Mouse (Mus musculus): ENCODE measurements around the gene Plekhj1.
"Not testable (repeated sequence)": the region's sequence is repeated elsewhere in the genome, so short reads cannot be mapped to it uniquely, and the experiment has no call there.

The Plekhj1 gene

DNA sequence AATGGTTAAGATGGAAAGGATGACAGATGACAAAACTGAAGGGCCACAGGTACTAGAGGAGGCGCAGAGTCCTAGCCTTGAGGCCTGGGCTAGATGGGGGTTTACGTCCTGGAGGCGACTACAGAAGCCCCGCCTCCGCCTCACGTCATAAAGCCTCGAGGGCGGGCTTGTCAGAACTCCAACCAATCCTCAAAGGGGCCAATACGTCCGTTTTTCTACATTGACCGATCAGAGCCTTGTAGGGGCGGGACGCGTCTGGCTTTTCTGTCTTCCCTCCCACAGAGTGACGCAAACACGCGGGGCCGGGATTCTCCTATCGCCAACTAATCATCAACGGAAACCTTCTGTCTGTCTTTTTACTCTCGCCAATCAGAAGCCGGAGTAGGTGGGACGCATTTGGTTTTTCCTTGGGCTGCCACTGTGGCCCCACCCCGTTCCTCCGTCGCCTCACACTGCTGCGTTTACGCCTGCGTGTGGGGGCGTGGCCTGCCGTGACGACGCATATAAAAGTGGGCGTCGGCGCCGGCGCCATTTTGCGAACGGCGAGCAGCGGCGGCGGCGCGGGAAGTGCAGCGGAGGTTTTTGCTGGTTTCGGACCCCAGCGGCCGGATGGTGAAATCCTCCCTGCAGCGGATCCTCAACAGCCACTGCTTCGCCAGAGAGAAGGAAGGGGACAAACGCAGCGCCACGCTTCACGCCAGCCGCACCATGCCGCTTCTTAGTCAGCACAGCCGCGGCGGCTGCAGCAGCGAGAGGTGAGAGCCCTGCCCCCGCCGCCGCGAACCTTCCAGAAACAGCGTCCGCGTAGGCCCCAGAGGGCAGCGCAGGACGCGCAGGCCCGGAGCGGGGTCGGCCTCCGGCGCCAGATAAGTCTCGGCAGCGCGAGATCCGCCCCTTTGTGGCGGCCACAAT lies 28.0 kb upstream of the Plekhj1 start, which contains the start of gene Oaz1:
Oaz1 (plus strand) TSS at position 506 of the 912 bp plus-strand sequence.
- peak; percentile 100 for DNase-seq (ENCODE audit: low read depth, low spot score)

DNA sequence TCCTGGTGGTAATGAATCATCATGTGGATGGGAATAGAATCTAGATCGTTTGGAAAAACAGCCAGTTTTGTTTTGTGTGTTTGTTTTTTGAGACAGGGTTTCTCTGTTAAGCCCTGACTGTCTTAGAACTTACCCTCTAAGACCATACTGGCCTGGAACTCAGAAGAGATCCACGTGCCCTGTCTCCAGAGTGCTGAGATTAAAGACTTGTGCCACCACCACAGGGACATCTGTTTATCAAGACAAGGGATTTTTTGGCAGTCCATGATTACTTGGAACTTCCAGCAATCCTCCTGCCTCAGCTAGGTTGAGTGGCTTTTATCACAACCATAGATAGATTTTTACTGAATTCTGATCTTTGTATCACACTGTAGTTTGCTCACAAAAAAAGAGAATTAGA lies 26.4 kb upstream of the Plekhj1 start:
- no peak for DNase-seq (ENCODE audit: low read depth, low spot score)

DNA sequence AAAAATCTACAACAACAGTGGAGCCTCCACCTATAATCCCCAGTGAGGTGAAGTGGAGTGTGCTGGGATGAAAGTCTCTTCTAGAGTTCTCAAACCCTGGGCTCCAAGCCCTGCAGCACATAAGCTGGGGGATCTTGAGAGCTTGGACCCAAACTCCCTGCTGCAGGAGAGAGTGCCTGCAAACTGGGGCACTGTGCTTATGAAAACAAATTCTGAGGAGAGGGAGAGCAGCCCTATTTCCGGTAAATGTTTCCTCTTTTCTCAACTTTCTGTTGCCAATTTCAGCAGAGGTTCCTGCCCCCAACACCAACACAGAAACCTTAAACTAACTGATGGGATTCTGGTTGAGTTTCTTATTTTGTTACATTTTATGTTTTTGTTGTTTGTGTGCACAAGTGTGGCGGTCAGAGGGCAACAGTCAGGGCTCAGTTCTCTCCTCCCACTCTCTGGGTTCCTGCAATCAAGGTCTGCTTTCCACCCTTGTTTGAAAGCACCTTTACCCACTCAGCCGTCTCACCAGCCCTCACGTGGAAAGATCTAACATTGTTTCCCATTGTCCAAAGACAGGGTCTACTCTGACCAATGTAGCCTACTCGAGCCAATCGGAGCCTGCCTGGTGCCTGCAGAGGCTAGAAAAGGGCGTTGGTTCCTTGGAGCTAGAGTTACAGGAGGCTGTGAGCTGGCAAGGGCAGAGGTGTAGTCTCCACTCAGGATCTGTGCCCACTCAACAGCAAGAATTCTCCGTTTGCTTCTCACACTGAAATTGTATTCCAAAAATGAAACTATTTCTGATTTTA lies 25.6 kb upstream of the Plekhj1 start:
- no peak for DNase-seq (ENCODE audit: low read depth, low spot score)

DNA sequence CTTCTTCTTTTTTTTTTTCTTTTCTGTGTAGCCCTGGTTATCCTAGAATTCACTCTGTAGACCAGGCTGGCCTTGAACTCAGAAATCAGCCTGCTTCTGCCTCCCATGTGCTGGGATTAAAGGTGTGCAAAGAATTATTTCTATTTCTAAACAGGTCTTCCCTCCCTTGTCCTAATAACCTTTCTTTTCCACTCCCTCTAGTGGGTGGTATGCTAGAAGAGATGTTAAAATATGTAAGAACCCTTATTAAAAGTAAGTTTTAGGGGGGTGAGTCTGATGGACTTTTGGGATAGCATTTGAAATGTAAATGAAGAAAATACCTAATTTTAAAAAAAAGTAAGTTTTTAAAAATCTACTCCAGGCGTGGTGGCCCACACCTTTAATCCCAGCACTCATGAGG lies 24.9 kb upstream of the Plekhj1 start:
- no peak for DNase-seq (ENCODE audit: low read depth, low spot score)

DNA sequence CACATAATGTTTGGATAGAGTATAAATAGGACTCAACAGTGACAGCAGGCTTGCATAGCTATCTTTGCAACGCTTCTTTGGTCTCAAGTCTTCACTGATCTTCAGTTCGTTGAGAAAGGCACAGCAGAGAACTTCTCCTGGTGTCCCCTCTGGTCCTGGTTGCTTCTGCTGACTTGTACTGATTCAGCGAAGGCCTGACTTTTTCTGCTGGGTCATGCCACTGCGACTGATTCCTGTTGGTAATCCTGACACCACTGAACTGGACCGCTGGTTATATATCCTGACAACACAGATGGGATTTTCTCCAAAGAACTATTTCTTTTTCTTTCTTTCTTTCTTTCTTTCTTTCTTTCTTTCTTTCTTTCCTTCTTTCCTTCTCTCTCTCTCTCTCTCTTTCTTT lies 24.1 kb upstream of the Plekhj1 start:
- no peak for DNase-seq (ENCODE audit: low read depth, low spot score)

DNA sequence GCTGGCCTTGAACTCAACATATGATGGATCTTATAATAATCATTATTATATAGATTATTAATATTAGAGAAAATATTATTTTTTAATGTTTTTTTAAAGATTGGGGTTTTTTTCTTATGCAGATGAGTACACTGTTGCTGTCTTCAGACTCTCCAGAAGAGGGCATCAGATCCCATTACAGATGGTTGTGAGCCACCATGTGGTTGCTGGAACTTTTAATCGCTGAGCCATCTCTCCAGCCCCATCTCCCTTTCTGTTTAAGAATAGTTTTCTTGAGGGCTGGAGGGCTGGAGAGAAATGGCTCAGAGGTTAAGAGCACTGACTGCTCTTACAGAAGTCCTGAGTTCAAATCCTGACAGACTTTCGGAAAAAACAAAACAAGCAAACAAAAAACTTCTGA lies 23.6 kb upstream of the Plekhj1 start:
- DNase-seq (ENCODE audit: low read depth, low spot score) = no peak

DNA sequence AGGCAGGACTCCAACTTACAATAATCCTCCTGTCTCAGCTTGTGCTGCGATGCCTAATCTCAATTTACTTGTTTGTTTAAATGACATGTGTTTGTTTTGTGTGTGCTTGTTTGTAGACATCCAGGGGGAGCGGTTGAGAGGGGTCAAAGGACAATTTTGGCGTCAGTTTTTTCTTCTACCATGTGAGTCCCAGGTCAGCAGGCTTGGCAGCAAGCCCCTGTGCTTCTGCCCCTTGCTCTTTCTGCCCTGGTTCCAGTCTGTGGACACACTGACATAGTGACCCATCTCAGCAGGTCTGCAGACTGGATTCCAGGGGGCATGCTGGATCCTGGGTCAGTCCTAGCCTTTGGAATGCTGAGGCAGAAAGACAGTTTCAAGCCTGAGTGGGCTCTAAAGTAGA lies 21.0 kb upstream of the Plekhj1 start:
- DNase-seq (ENCODE audit: low read depth, low spot score) = no peak

DNA sequence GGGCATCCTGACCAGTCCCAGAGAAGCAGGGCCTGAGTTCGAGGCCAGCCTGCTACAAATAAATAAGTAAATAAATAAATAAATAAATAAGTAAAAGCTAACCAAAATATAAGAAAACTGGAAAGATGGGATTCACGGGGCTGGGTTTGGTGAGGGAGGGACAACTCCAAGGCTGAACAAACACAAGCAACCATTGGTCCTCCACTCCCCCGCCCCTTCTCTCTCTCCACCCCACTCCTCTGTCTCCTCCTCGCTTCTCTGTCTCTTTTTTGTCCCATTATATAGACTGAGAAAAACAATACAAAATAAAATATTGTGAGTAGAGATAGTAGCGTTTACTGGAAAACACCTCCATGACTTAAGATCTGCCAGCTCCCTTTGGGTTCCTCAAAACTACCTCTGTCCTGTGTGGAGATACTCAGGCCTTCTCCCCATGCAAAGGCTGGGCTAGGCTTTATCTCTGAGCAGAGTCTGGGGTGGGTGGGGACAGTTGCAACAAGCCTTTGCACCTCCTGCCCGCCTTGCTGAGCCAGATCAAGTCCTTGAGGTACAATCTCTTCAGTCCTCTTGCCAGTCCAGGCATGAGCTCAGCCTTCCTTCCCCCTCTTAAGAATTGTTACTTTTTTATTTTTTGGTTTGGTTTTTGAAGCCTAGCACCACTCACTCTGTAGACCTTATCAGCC lies 20.3 kb upstream of the Plekhj1 start:
- no peak for DNase-seq (ENCODE audit: low read depth, low spot score)

DNA sequence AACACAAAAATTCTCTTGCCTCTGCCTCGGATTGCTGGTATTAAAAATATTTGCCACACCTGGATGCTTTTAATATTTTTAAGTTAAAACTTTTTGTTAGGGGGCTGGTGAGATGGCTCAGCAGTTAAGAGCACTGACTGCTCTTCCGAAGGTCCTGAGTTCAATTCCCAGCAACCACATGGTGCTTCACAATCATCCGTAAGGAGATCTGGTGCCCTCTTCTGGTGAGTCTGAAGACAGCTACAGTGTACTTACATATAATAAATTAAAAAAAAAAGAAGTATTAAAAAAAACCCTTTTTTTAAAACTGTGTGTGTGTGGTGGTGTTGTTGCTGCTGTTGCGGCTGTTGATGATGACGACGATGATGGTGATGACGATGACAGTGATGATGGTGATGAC lies 19.5 kb upstream of the Plekhj1 start:
- DNase-seq (ENCODE audit: low read depth, low spot score) = not testable (repeated sequence)

DNA sequence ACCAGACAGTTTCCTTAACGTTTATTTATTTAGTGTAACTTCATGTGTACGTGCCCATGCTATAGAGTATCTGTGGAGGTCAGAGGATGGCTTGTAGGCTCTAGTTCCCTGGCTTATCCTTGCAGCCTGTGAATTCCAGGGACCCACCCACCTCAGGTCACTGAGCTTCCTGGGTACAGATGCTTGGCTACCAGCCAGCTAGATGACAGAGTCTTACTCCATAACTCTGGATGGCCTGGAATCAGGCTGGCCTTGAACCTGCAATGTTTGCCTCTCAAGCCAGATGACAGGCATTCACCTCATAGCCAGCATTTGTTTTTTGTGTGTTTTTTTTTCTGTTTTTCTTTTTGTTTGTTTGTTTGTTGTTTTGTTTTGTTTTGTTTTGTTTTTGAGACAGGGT lies 18.7 kb upstream of the Plekhj1 start:
- no peak for DNase-seq (ENCODE audit: low read depth, low spot score)

DNA sequence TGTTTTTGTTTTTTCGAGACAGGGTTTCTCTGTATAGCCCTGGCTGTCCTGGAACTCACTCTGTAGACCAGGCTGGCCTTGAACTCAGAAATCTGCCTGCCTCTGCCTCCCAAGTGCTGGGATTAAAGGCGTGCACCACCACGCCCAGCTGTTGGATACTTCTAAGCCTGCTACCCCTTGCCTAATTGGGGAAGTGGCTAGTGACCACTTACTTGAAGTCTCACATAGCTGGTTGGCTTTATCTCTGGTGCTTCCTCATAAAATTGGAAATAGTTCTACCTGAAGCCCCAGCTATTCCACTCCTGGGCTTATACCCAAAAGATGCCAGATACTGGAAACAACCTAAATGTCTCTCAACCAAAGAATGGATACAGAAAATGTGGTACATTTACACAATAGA lies 17.9 kb upstream of the Plekhj1 start:
- not testable (repeated sequence) for DNase-seq (ENCODE audit: low read depth, low spot score)

DNA sequence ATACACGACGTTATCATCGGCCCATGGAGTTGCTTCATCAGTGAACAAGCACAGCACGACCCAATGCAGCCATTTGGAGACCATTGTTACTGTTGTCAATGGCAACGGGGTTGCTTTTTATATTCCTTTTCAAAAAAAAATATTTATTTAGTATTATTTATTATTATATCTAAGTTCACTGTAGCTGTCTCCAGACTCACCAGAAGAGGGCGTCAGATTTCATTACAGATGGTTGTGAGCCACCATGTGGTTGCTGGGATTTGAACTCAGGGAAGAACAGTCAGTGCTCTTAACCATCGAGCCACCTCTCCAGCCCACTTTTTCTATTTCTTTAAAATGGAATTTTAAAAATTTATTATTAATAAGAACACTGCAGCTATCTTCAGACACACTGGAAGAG lies 16.4 kb upstream of the Plekhj1 start:
- DNase-seq (ENCODE audit: low read depth, low spot score) = no peak

DNA sequence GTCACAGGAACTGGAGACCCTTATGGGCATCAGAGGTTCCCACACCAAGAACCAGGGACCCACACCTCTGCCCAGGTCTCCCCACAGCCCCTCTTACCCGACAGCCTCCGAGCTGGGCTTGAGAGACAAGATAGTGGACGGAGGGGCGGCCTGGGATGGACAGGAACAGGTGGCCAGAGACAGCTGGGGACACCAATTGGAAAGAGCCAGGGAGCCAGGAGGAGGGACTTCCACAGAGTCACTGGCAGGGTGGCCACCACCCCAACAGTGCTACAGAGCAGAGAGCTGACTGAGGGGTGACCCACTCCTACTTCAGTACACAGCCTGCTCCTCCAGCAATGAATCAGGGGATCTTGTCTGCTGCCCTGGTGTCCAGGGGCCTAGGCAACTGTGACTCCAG lies 14.9 kb upstream of the Plekhj1 start, which contains the start of gene Jsrp1:
Jsrp1 (minus strand) TSS at position 133 of the 400 bp plus-strand sequence.
- no peak for DNase-seq (ENCODE audit: low read depth, low spot score)

DNA sequence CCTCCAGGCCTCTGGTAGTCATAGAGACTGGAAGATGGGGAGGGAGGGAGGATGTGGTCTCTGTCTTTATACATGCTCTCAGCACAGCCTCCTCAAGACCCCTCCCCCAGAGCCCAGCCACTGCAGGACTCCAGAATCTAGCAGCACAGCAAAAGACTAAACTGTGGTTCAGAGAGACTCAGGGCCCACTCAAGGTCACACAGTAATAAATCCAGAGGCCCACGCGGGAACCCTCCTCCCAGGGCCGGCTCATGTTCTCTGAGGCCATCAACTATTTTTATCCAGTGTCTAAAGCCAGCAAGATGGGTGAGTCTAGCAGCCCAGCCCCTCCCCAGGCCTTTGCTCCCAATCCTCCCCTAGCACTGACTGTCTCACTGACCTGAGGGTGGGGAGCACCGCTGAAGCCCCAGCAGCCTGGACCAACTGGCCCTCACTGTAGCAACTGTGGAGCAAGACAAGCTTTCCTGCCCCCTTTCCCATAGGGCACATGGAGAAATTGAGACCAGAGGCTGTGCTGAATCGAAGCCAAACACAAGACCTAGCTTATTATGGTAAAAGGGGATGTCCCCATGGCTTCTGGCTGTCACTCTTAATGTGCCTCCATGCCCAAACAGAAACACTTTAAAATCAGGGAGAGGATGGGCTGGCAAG lies 14.1 kb upstream of the Plekhj1 start:
- DNase-seq (ENCODE audit: low read depth, low spot score) = no peak

DNA sequence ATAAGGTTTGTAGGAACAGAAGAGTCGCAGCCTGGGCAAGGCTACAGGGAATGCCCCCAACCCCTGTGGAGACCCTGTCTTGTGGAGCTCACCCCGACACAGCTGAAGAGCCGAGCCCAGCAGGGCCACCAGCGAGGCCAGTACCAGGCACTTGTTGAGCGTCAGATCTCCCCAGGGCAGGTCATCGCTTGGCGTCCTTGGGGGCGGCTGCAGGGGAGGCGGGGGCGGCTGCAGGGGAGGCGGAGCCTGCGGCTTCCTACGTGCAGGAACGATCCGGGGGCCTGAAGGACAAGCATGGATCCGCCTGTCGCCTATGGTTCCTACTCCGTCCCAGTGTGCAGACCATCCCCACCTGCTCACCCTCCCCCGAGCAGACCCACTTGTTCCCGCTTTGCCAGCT lies 11.7 kb upstream of the Plekhj1 start:
- no peak for DNase-seq (ENCODE audit: low read depth, low spot score)

DNA sequence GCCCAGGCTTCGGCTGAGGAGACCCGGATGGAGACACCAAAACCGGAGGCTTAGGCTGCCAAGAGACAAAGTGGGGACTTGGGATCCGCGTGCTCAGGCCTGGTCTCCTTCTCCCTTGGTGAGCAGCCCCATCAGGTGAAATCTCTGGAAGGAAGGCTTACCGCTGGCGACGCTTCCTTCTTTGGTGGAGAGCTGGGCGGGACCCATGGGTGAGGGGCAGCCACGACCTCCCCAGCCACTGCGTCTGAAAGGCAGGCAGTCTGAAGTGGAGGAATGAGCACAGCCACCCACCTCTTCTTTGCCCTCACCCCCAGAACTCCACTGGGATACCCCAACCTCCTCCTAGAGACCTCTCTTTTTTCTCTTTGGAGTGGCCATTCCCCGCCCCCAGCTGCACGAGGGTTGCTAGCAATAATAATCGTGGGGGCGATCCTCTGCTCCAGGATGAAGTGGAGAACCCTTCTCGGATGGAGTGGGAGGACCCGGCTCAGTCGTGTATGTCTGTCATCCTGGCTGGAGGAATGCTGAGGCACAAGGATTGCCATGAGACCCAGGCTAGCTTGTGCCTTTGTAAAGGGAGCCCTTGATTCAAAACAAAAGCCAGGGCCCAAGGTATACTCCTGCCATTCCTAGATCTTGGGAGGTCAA lies 10.7 kb upstream of the Plekhj1 start:
- DNase-seq (ENCODE audit: low read depth, low spot score) = no peak

DNA sequence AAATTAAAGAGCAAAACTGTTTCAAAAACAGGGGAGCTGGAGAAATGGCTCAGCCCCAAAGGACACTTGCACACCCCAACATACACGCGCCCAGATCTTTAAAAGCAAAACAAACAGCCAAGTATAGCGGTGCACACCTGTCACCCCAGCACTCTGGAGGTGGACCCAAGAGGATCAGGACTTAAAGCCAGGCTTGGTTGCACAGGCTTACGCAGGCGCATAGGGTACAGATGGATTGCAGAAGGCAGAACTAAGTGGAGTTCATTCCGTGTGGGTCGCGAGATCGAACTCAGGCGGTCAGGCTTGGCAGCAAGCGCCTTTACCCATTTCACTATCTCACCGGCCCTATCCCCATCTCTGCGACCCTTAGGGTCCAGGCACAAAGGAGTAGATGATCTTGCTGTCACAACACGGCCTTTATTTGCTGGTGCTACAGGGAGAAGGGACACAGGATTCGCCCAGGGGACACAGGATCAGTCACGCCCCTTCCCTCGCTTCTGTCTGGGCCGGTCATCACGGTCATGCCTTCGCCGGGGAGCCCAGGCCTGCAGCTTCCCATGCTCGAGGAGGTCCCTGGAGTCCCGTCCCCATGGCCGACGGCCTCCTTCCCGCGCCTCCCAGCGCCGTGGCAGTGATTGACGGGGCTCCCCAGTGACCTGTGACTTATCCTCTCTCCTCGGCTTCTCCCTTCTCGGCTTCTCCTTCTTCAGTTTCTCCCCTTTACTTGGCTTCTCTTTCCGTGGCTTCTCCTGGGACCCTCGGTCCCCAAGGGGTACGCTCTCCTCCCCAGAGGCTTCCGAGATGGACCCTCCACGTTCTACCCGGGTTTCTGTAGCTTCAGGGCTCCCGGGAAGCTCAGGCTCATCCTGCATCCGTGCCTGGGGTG lies 9.9 kb upstream of the Plekhj1 start:
- peak; percentile 45 for DNase-seq (ENCODE audit: low read depth, low spot score)

DNA sequence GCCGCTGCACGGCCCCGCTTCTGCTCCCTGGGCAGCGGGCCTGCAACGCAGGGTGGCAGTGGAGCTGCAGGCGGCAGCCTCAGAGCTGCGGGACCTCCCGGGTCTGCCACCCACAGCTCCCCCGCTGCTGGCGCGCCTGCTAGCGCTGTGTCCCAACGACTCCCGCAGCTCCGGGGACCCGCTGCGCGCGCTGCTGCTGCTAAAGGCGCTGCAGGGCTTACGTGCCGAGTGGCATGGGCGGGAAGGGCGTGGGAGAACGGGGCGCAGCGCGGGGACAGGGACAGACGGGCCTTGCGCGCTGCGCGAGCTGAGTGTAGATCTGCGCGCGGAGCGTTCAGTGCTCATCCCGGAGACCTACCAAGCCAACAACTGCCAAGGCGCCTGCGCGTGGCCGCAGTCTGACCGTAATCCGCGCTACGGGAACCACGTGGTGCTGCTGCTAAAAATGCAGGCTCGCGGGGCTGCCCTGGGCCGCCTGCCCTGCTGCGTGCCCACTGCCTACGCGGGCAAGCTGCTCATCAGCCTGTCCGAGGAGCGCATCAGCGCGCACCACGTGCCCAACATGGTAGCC lies 8.7 kb upstream of the Plekhj1 start:
- peak; percentile 89 for DNase-seq (ENCODE audit: low read depth, low spot score)

DNA sequence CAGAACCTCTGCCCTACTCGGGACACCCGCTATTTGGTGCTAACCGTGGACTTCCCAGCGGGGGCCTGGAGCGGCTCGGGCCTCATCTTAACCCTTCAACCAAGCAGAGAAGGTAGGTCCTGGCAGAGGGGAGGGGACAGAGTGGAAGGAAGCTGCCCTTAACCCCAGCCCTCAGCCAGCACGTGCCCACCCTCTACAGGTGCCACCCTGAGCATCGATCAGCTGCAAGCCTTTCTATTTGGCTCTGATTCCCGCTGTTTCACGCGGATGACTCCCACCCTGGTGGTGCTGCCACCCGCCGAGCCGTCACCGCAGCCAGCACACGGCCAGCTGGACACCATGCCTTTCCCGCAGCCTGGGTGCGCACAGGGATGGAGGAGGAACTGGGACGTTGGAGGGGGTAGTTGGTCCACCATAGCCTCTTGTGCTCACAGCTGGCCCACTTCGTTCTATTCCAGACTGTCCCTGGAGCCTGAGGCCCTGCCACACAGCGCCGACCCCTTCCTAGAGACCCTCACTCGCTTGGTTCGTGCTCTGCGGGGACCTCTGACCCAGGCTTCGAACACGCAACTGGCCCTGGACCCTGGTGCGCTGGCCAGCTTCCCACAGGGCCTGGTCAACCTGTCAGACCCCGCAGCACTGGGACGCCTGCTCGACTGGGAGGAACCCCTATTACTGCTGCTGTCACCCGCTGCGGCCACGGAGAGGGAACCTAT lies 8.1 kb upstream of the Plekhj1 start:
- no peak for DNase-seq (ENCODE audit: low read depth, low spot score)
